Comparison of ENCODE assay signal across 18 mouse cellular contexts in genomic region chr2:165158317-165158716, GRCm38 (mm10).
A peak's percentile ranks its signal among the peaks of the same experiment; 100 is the strongest.
DNase-seq lines count a peak whose midpoint lies in the region; ATAC-seq lines count a peak whose summit lies in the region.
"Had no signal": no experiment of that assay in that cellular context is flagged by ENCODE, and none has a peak within 500 bp of the region (broad histone marks: within the 10 kb centered on the region; RNA-seq: fewer than 3 reads in every experiment).

No protein-coding gene starts in this region.

- H3K27ac ChIP-seq in midbrain, embryonic 12.5 days (replicated peaks) = peak overlapping the region; percentile 44
- H3K27ac ChIP-seq in midbrain, embryonic 10.5 days (replicated peaks) = no peak overlapping the region
- H3K27ac ChIP-seq in hindbrain, embryonic 11.5 days (ENCODE audit: low read depth, low read length) = peak overlapping the region; percentile 70
- H3K27ac ChIP-seq in hindbrain, embryonic 16.5 days (ENCODE audit: low read depth, low read length) = peak overlapping the region; percentile 39; the same call in 1 of the 2 replicates
- H3K27ac ChIP-seq in neural tube, embryonic 15.5 days (replicated peaks) = 0 out of 2 replicates have a peak overlapping the region, but pooled peaks have one; percentile 18
- H3K27ac ChIP-seq: kidney, embryonic 15.5 days; limb, embryonic 13.5 days; liver, embryonic 13.5 days; neural tube, embryonic 12.5 days had no signal

- H3K4me3 ChIP-seq in midbrain, embryonic 12.5 days = no peak overlapping the region
- no peak overlapping the region for H3K4me3 ChIP-seq in midbrain, embryonic 10.5 days
- no peak overlapping the region for H3K4me3 ChIP-seq in hindbrain, embryonic 11.5 days (ENCODE audit: low read depth, low read length)
- no peak overlapping the region for H3K4me3 ChIP-seq in hindbrain, embryonic 16.5 days (ENCODE audit: low read length)
- H3K4me3 ChIP-seq in neural tube, embryonic 15.5 days (replicated peaks) = no peak overlapping the region
- H3K4me3 ChIP-seq: kidney, embryonic 15.5 days; limb, embryonic 13.5 days; liver, embryonic 13.5 days; neural tube, embryonic 12.5 days had no signal

- no peak overlapping the region for H3K9ac ChIP-seq in midbrain, embryonic 12.5 days (replicated peaks)
- H3K9ac ChIP-seq in hindbrain, embryonic 11.5 days (ENCODE audit: low read depth, low read length) = no peak overlapping the region
- H3K9ac ChIP-seq in hindbrain, embryonic 16.5 days (ENCODE audit: low read depth, low read length) = no peak overlapping the region
- H3K9ac ChIP-seq in neural tube, embryonic 15.5 days (replicated peaks) = no peak overlapping the region
- H3K9ac ChIP-seq: kidney, embryonic 15.5 days; limb, embryonic 13.5 days; liver, embryonic 13.5 days; neural tube, embryonic 12.5 days had no signal

- no peak for DNase-seq in midbrain, embryonic 10.5 days (ENCODE audit: low spot score)
- DNase-seq in hindbrain, embryonic 11.5 days (ENCODE audit: low spot score) = no peak
- DNase-seq in heart, adult 9 months (ENCODE audit: low spot score in 2 of 2) = no peak
- DNase-seq in cerebellum, adult 18-20 months = no peak
- DNase-seq: B cell, adult 2 months; cerebellum, adult 8-10 months; right cerebral cortex, adult 18-20 months; thymus, postnatal 36 days had no signal

- 61% methylated on average over 4 of the region's 4 CpGs for WGBS in midbrain, embryonic 12.5 days
- WGBS in midbrain, embryonic 10.5 days = 69% methylated on average over 4 of the region's 4 CpGs
- 49% methylated on average over 4 of the region's 4 CpGs for WGBS in hindbrain, embryonic 11.5 days
- whole genome bisulfite sequencing in hindbrain, embryonic 16.5 days = 54% methylated on average over 4 of the region's 4 CpGs
- 47% methylated on average over 4 of the region's 4 CpGs for WGBS in neural tube, embryonic 15.5 days

- ATAC-seq in midbrain, embryonic 12.5 days (ENCODE audit: low FRiP score, low read depth) = peak; percentile 27; the same call in 1 of the 2 replicates
- peak; percentile 51; the same call in 1 of the 2 replicates for ATAC-seq in hindbrain, embryonic 11.5 days (ENCODE audit: low FRiP score)
- ATAC-seq in hindbrain, embryonic 16.5 days = no peak
- ATAC-seq in neural tube, embryonic 15.5 days (ENCODE audit: low FRiP score) = no peak; the same call in 1 of the 2 replicates
- ATAC-seq: intestine, embryonic 16.5 days had no signal

- no peaks in the 10 kb centered on the region for H3K9me3 ChIP-seq in midbrain, embryonic 12.5 days
- no peaks in the 10 kb centered on the region for H3K9me3 ChIP-seq in midbrain, embryonic 10.5 days (replicated peaks)
- no peaks in the 10 kb centered on the region for H3K9me3 ChIP-seq in hindbrain, embryonic 11.5 days (ENCODE audit: control insufficient read depth, low read length)
- no peaks in the 10 kb centered on the region for H3K9me3 ChIP-seq in hindbrain, embryonic 16.5 days (ENCODE audit: control insufficient read depth, low read length)
- no peaks in the 10 kb centered on the region for H3K9me3 ChIP-seq in neural tube, embryonic 15.5 days (replicated peaks)
- H3K9me3 ChIP-seq: kidney, embryonic 15.5 days; limb, embryonic 13.5 days; liver, embryonic 13.5 days; neural tube, embryonic 12.5 days had no signal

- H3K4me2 ChIP-seq in midbrain, embryonic 12.5 days (replicated peaks) = no peak overlapping the region
- H3K4me2 ChIP-seq in hindbrain, embryonic 11.5 days (replicated peaks; ENCODE audit: low read depth, low read length) = no peak overlapping the region
- no peak overlapping the region for H3K4me2 ChIP-seq in hindbrain, embryonic 16.5 days (ENCODE audit: low read length)
- no peak overlapping the region for H3K4me2 ChIP-seq in neural tube, embryonic 15.5 days
- H3K4me2 ChIP-seq: heart, embryonic 11.5 days; kidney, embryonic 15.5 days; limb, embryonic 13.5 days; liver, embryonic 13.5 days; neural tube, embryonic 12.5 days had no signal

- peaks cover 18% of the 10 kb centered on the region for H3K27me3 ChIP-seq in midbrain, embryonic 12.5 days
- H3K27me3 ChIP-seq in midbrain, embryonic 10.5 days (ENCODE audit: low read depth, poor library complexity, severe bottlenecking) = peaks cover 55% of the 10 kb centered on the region
- H3K27me3 ChIP-seq in hindbrain, embryonic 11.5 days (ENCODE audit: control insufficient read depth, insufficient read depth, low read length) = no peaks in the 10 kb centered on the region
- H3K27me3 ChIP-seq in hindbrain, embryonic 16.5 days (replicated peaks; ENCODE audit: control insufficient read depth, insufficient read depth, low read length) = peaks cover 2% of the 10 kb centered on the region; the same call in 1 of the 2 replicates
- 0 out of 2 replicates have a peak, but pooled peaks cover 16% of the 10 kb centered on the region for H3K27me3 ChIP-seq in neural tube, embryonic 15.5 days (replicated peaks)

- H3K36me3 ChIP-seq in midbrain, embryonic 12.5 days = no peaks in the 10 kb centered on the region
- H3K36me3 ChIP-seq in midbrain, embryonic 10.5 days = no peaks in the 10 kb centered on the region
- no peaks in the 10 kb centered on the region for H3K36me3 ChIP-seq in hindbrain, embryonic 11.5 days (ENCODE audit: control insufficient read depth, insufficient read depth, low read length)
- no peaks in the 10 kb centered on the region for H3K36me3 ChIP-seq in hindbrain, embryonic 16.5 days (ENCODE audit: control insufficient read depth, insufficient read depth, low read length)
- no peaks in the 10 kb centered on the region for H3K36me3 ChIP-seq in neural tube, embryonic 15.5 days
- H3K36me3 ChIP-seq: G1E; kidney, embryonic 15.5 days; limb, embryonic 13.5 days; liver, embryonic 13.5 days; neural tube, embryonic 12.5 days had no signal

- peaks cover 36% of the 10 kb centered on the region for H3K4me1 ChIP-seq in midbrain, embryonic 12.5 days
- peaks cover 46% of the 10 kb centered on the region for H3K4me1 ChIP-seq in midbrain, embryonic 10.5 days
- H3K4me1 ChIP-seq in hindbrain, embryonic 11.5 days (replicated peaks; ENCODE audit: control insufficient read depth, insufficient read depth, low read length) = peaks cover 3% of the 10 kb centered on the region; the same call in 1 of the 2 replicates
- H3K4me1 ChIP-seq in hindbrain, embryonic 16.5 days (ENCODE audit: control insufficient read depth, insufficient read depth, low read depth, low read length) = peaks cover 19% of the 10 kb centered on the region
- peaks cover 43% of the 10 kb centered on the region for H3K4me1 ChIP-seq in neural tube, embryonic 15.5 days
- H3K4me1 ChIP-seq: kidney, embryonic 15.5 days; liver, embryonic 13.5 days had no signal

Comparison
In these comparisons a context has a peak if more than half of its experiments do, and no peak if none do; other contexts are left out.
1. ATAC-seq: peak in midbrain, embryonic 12.5 days (single experiment) and hindbrain, embryonic 11.5 days (single experiment); none in hindbrain, embryonic 16.5 days (single experiment) and neural tube, embryonic 15.5 days (single experiment).